Mouse (Mus musculus): Measurements from ENCODE around the gene Rnf126. TPM values are rescaled to one million over a fixed set of nuclear protein-coding genes. Genes with fewer than 3 reads are reported as not detected.

The Rnf126 gene
- polyA plus RNA-seq, 1 experiment from 2014 or later, result 101 TPM

DNA sequence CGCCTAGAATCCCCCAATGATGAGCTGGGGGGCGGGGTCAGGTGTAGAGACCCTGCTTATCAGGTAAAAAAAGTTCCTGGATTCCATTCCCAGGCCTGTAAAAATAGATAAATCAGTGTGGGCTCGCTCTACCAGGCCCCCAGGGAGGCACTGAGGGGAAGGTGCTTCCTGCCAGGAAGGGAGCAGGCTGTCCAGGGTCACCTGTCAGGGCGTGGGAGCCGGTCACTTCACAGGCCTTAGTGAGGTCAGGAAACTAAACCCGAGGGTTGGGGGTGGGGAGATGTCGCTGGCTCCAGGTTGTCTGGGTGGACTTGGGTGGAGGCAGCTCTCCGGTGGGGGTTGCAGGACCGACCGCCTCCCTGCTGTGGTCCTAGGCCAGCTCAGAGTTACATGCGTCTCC, 38.9 kb upstream of the Rnf126 start:
- H3K27ac ChIP-seq (ENCODE audit: low read depth, low read length), result 0 out of 2 replicates have a peak overlapping the region, but pooled peaks have one; percentile 20
- DNase-seq (ENCODE audit: low spot score) (no peak), ATAC-seq (ENCODE audit: insufficient read depth, low FRiP score, low TSS enrichment) (no peak)
- WGBS, result 68% methylated on average over 11 of the region's 11 CpGs
- peaks cover 54% of the 10 kb centered on the region for H3K4me1 ChIP-seq (ENCODE audit: control insufficient read depth, insufficient read depth, low read length)
- H3K9ac ChIP-seq (ENCODE audit: low read length), result peak overlapping the region; percentile 4; the same call in 1 of the 2 replicates
- no peak overlapping the region for H3K4me3 ChIP-seq (ENCODE audit: low read depth, low read length)
- no peak overlapping the region for H3K4me2 ChIP-seq (ENCODE audit: low read depth)
- peaks cover 8% of the 10 kb centered on the region for H3K36me3 ChIP-seq (ENCODE audit: control insufficient read depth, insufficient read depth, low read length)
- H3K27me3 ChIP-seq (ENCODE audit: control insufficient read depth, insufficient read depth, low read length), result no peaks in the 10 kb centered on the region
- H3K9me3 ChIP-seq (ENCODE audit: control insufficient read depth, low read length), result no peaks in the 10 kb centered on the region

- H3K27me3 ChIP-seq (ENCODE audit: control insufficient read depth, insufficient read depth, low read length), result no peaks in the 10 kb centered on the region
- WGBS, result 4% methylated on average over 29 of the region's 29 CpGs
- peaks cover 2% of the 10 kb centered on the region; the same call in 1 of the 2 replicates for H3K36me3 ChIP-seq (ENCODE audit: control insufficient read depth, insufficient read depth, low read length)
- H3K4me2 ChIP-seq (ENCODE audit: low read depth), result peak overlapping the region; percentile 41
- peak; percentile 94 for DNase-seq (ENCODE audit: low spot score)
- ATAC-seq (ENCODE audit: insufficient read depth, low FRiP score, low TSS enrichment), result peak; percentile 92
- peak overlapping the region; percentile 90 for H3K27ac ChIP-seq (ENCODE audit: low read depth, low read length)
- 0 out of 2 replicates have a peak overlapping the region, but pooled peaks have one; percentile 13 for H3K4me3 ChIP-seq (ENCODE audit: low read depth, low read length)
- peaks cover 56% of the 10 kb centered on the region for H3K4me1 ChIP-seq (ENCODE audit: control insufficient read depth, insufficient read depth, low read length)
- H3K9ac ChIP-seq (ENCODE audit: low read length), result peak overlapping the region; percentile 31
- H3K9me3 ChIP-seq (ENCODE audit: control insufficient read depth, low read length), result no peaks in the 10 kb centered on the region
Measured at GRCm38 (mm10) chr10:79803716-79804323, 37.1 kb upstream of the Rnf126 start.

DNA sequence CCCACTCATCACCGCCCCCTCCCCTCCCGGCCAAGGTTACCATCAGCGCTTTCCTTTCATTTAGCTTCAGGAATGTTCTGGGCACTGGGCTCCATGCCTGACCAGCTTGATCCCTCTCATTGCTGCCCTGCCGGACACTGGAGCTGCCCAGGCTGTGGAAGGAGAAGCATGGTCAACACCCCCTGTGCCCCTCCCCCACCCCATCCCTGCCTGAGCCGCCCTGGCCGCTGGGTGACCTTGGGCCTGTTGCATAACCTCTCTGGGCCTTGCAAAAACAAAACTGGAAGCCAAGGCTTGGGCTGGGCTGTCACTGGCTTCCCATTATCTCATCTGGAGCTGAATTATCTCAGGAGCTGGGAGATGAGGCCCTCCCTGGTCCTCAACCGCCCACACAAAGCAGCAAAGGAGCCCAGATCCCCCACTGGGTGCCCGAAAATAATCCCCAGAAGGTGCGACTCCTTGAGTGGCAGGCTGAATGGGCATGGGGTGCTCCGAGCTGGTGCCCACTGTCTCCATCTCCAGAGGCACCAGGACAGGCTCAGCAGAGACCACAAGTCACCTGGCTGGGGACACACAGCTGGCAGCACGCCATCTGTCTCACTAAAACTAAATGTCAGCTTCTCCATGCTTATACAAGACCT, 35.7 kb upstream of the Rnf126 start:
- peaks cover 56% of the 10 kb centered on the region for H3K4me1 ChIP-seq (ENCODE audit: control insufficient read depth, insufficient read depth, low read length)

DNA sequence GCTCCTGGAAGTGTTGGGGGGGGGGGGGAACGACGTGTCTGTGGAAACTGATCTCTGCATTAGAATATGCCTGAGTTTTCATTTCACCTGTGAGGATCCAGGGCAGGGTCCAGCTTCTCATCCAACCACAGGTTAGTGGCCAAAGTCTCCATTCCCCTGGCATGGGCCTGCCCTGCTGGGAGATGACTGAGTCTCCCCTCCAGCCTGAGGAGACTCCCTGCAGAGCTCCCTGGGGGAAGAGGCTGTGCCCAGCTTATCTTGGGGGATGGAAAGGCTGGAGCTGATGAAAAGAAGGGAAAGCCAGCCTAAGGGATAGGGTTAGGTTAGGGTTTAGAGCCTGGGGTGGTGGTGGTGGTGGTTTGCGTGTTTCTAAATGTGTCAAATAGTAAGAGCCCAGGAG, 35.1 kb upstream of the Rnf126 start:
- no peak overlapping the region for H3K4me3 ChIP-seq (ENCODE audit: low read depth, low read length)

More for the DNA sequence above, 35.7 kb upstream of the Rnf126 start:
- no peak overlapping the region for H3K4me3 ChIP-seq (ENCODE audit: low read depth, low read length)
- no peaks in the 10 kb centered on the region for H3K27me3 ChIP-seq (ENCODE audit: control insufficient read depth, insufficient read depth, low read length)
- no peaks in the 10 kb centered on the region for H3K9me3 ChIP-seq (ENCODE audit: control insufficient read depth, low read length)
- peaks cover 1% of the 10 kb centered on the region; the same call in 1 of the 2 replicates for H3K36me3 ChIP-seq (ENCODE audit: control insufficient read depth, insufficient read depth, low read length)
- DNase-seq (ENCODE audit: low spot score) (no peak), ATAC-seq (ENCODE audit: insufficient read depth, low FRiP score, low TSS enrichment) (no peak)
- WGBS, result 42% methylated on average over 11 of the region's 11 CpGs
- H3K9ac ChIP-seq (ENCODE audit: low read length), result no peak overlapping the region
- H3K27ac ChIP-seq (ENCODE audit: low read depth, low read length), result peak overlapping the region; percentile 90
- no peak overlapping the region for H3K4me2 ChIP-seq (ENCODE audit: low read depth)

GRCm38 (mm10) chr10:79800508-79800907, 33.8 kb upstream of the Rnf126 start:
- H3K36me3 ChIP-seq (ENCODE audit: control insufficient read depth, insufficient read depth, low read length), result no peaks in the 10 kb centered on the region; the same call in 1 of the 2 replicates
- H3K27me3 ChIP-seq (ENCODE audit: control insufficient read depth, insufficient read depth, low read length), result no peaks in the 10 kb centered on the region
- no peak for ATAC-seq (ENCODE audit: insufficient read depth, low FRiP score, low TSS enrichment)
- 88% methylated on average over 11 of the region's 11 CpGs for WGBS
- H3K4me2 ChIP-seq (ENCODE audit: low read depth), result no peak overlapping the region
- no peak overlapping the region for H3K27ac ChIP-seq (ENCODE audit: low read depth, low read length)
- H3K4me1 ChIP-seq (ENCODE audit: control insufficient read depth, insufficient read depth, low read length), result peaks cover 40% of the 10 kb centered on the region
- no peak overlapping the region; the same call in 1 of the 2 replicates for H3K9ac ChIP-seq (ENCODE audit: low read length)
- no peaks in the 10 kb centered on the region for H3K9me3 ChIP-seq (ENCODE audit: control insufficient read depth, low read length)
- H3K4me3 ChIP-seq (ENCODE audit: low read depth, low read length), result no peak overlapping the region
- no peak for DNase-seq (ENCODE audit: low spot score)

More for the DNA sequence above, 35.1 kb upstream of the Rnf126 start:
- ATAC-seq (ENCODE audit: insufficient read depth, low FRiP score, low TSS enrichment), result no peak
- no peak overlapping the region for H3K4me2 ChIP-seq (ENCODE audit: low read depth)
- peaks cover 50% of the 10 kb centered on the region for H3K4me1 ChIP-seq (ENCODE audit: control insufficient read depth, insufficient read depth, low read length)
- WGBS, result 42% methylated on average over 3 of the region's 3 CpGs
- no peaks in the 10 kb centered on the region for H3K9me3 ChIP-seq (ENCODE audit: control insufficient read depth, low read length)
- no peaks in the 10 kb centered on the region; the same call in 1 of the 2 replicates for H3K36me3 ChIP-seq (ENCODE audit: control insufficient read depth, insufficient read depth, low read length)
- no peaks in the 10 kb centered on the region for H3K27me3 ChIP-seq (ENCODE audit: control insufficient read depth, insufficient read depth, low read length)
- 0 out of 2 replicates have a peak overlapping the region, but pooled peaks have one; percentile 41 for H3K27ac ChIP-seq (ENCODE audit: low read depth, low read length)
- DNase-seq (ENCODE audit: low spot score), result no peak
- H3K9ac ChIP-seq (ENCODE audit: low read length), result no peak overlapping the region

- 94% methylated on average over 12 of the region's 12 CpGs for WGBS
- ATAC-seq (ENCODE audit: insufficient read depth, low FRiP score, low TSS enrichment) (no peak), DNase-seq (ENCODE audit: low spot score) (no peak)
- Histone ChIP-seq H3K9ac (ENCODE audit: low read length) (no peak overlapping the region), H3K27me3 (ENCODE audit: control insufficient read depth, insufficient read depth, low read length) (no peaks in the 10 kb centered on the region), H3K4me2 (ENCODE audit: low read depth) (no peak overlapping the region), H3K27ac (ENCODE audit: low read depth, low read length) (no peak overlapping the region), H3K36me3 (ENCODE audit: control insufficient read depth, insufficient read depth, low read length) (no peaks in the 10 kb centered on the region; the same call in 1 of the 2 replicates), H3K4me3 (ENCODE audit: low read depth, low read length) (no peak overlapping the region), H3K9me3 (ENCODE audit: control insufficient read depth, low read length) (no peaks in the 10 kb centered on the region), H3K4me1 (ENCODE audit: control insufficient read depth, insufficient read depth, low read length) (peaks cover 29% of the 10 kb centered on the region)
Measured at GRCm38 (mm10) chr10:79798289-79798928, 31.7 kb upstream of the Rnf126 start.

DNA sequence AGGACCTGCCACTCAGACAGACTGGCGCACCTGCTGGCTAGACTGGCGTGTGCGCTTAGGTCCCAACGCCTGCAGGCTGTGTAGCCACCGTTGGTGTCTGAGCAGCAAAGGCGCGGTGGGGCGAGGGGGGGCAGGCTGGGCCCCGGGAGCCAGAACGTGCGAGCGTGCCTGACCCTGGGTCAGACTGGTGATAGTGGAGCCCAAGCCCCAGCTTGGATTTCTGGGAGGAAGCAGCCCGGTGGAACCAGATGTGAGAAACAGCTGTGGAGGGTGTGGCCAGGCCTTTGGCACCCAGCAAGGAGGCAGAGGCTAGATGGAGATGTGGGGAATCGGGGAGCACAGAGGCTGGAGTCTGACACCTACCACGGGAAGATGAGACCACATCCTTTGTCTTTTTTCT, 30.6 kb upstream of the Rnf126 start:
- no peak for DNase-seq (ENCODE audit: low spot score)
- no peaks in the 10 kb centered on the region for H3K27me3 ChIP-seq (ENCODE audit: control insufficient read depth, insufficient read depth, low read length)
- H3K4me1 ChIP-seq (ENCODE audit: control insufficient read depth, insufficient read depth, low read length), result peaks cover 18% of the 10 kb centered on the region
- no peak overlapping the region; the same call in 1 of the 2 replicates for H3K4me2 ChIP-seq (ENCODE audit: low read depth)
- H3K36me3 ChIP-seq (ENCODE audit: control insufficient read depth, insufficient read depth, low read length), result no peaks in the 10 kb centered on the region; the same call in 1 of the 2 replicates
- 40% methylated on average over 15 of the region's 15 CpGs for WGBS
- no peak overlapping the region for H3K27ac ChIP-seq (ENCODE audit: low read depth, low read length)
- H3K9ac ChIP-seq (ENCODE audit: low read length), result no peak overlapping the region; the same call in 1 of the 2 replicates
- no peak for ATAC-seq (ENCODE audit: insufficient read depth, low FRiP score, low TSS enrichment)
- no peaks in the 10 kb centered on the region for H3K9me3 ChIP-seq (ENCODE audit: control insufficient read depth, low read length)
- no peak overlapping the region for H3K4me3 ChIP-seq (ENCODE audit: low read depth, low read length)

GRCm38 (mm10) chr10:79795905-79796304, 29.2 kb upstream of the Rnf126 start:
- H3K9ac ChIP-seq (ENCODE audit: low read length), result no peak overlapping the region
- H3K27me3 ChIP-seq (ENCODE audit: control insufficient read depth, insufficient read depth, low read length), result no peaks in the 10 kb centered on the region
- H3K27ac ChIP-seq (ENCODE audit: low read depth, low read length), result no peak overlapping the region
- DNase-seq (ENCODE audit: low spot score) (no peak), ATAC-seq (ENCODE audit: insufficient read depth, low FRiP score, low TSS enrichment) (no peak)
- H3K4me3 ChIP-seq (ENCODE audit: low read depth, low read length), result no peak overlapping the region
- no peaks in the 10 kb centered on the region for H3K9me3 ChIP-seq (ENCODE audit: control insufficient read depth, low read length)
- H3K4me2 ChIP-seq (ENCODE audit: low read depth), result no peak overlapping the region
- peaks cover 9% of the 10 kb centered on the region for H3K4me1 ChIP-seq (ENCODE audit: control insufficient read depth, insufficient read depth, low read length)
- H3K36me3 ChIP-seq (ENCODE audit: control insufficient read depth, insufficient read depth, low read length), result no peaks in the 10 kb centered on the region; the same call in 1 of the 2 replicates
- WGBS, result 96% methylated on average over 3 of the region's 3 CpGs
